In genomic region chr4:59437990-59438854, GRCm38 (mm10) we compare ENCODE assay signal across 8 mouse cellular contexts. TPM values are rescaled to one million over a fixed set of nuclear protein-coding genes. Genes with fewer than 3 reads are reported as not detected.
DNase-seq lines count a peak whose midpoint lies in the region; ATAC-seq and TF ChIP-seq lines count a peak whose summit lies in the region.

TSS of gene Susd1 (minus strand) at chr4:59438633.

- peak within 1 kb of the TSS; percentile 69 for H3K9ac ChIP-seq in forebrain, embryonic 14.5 days (ENCODE audit: low read length)
- H3K9ac ChIP-seq in neural tube, embryonic 15.5 days (replicated peaks), result peak within 1 kb of the TSS; percentile 61

- H3K9me3 ChIP-seq in forebrain, embryonic 14.5 days (replicated peaks; ENCODE audit: control insufficient read depth, low read length), result no peaks in the 10 kb centered on the region
- no peaks in the 10 kb centered on the region for H3K9me3 ChIP-seq in neural tube, embryonic 15.5 days (replicated peaks)

- peaks cover 18% of the 10 kb centered on the region for H3K27me3 ChIP-seq in forebrain, embryonic 14.5 days (replicated peaks; ENCODE audit: control insufficient read depth, insufficient read depth, low read length)
- H3K27me3 ChIP-seq in neural tube, embryonic 15.5 days (replicated peaks), result peaks cover 24% of the 10 kb centered on the region

- H3K4me3 ChIP-seq in forebrain, embryonic 14.5 days (ENCODE audit: low read depth, low read length), result peak within 1 kb of the TSS; percentile 56
- H3K4me3 ChIP-seq in lung, adult 2 months (replicated peaks; ENCODE audit: extremely low read depth, low read depth, low read length), result peak within 1 kb of the TSS; percentile 22
- peak within 1 kb of the TSS; percentile 64 for H3K4me3 ChIP-seq in neural tube, embryonic 15.5 days (replicated peaks)

- no peak for TF ChIP-seq CTCF in lung, adult 2 months (IDR thresholded peaks at IDR 0.05; ENCODE audit: insufficient read depth, low read length)

- intact Hi-C loops in heart, postnatal 25 days (cut with DNase I), result loop anchor here (5.0 kb wide), 1 partner anchor 49 kb away; no protein-coding TSS in a partner anchor

- DNase-seq in B cell, adult 2 months, result peak; percentile 73 to 75
- DNase-seq in adrenal gland, postnatal 25 days, result peak; percentile 71
- DNase-seq in forebrain, embryonic 14.5 days (ENCODE audit: low spot score), result peak; percentile 68
- DNase-seq in heart, postnatal 25 days (ENCODE audit: low spot score), result peak; percentile 20
- peak; percentile 49 to 63 for DNase-seq in layer of hippocampus, adult 18-20 months (ENCODE audit: low spot score in 2 of 2)
- DNase-seq in lung, adult 2 months, result peak; percentile 58
- DNase-seq in testis, postnatal 14 days (ENCODE audit: low spot score), result peak; percentile 46

- WGBS in forebrain, embryonic 14.5 days, result under 1% methylated on average over 75 of the region's 75 CpGs
- 1% methylated on average over 75 of the region's 75 CpGs for WGBS in lung, adult 2 months
- under 1% methylated on average over 57 of the region's 75 CpGs for WGBS in neural tube, embryonic 15.5 days

- TF ChIP-seq POLR2A in lung, adult 2 months (IDR thresholded peaks at IDR 0.05; ENCODE audit: borderline replicate concordance, extremely low read depth, low read depth, low read length), result 0 out of 2 replicates have a peak, but pooled peaks have one; percentile 13

- H3K4me1 ChIP-seq in forebrain, embryonic 14.5 days (ENCODE audit: control insufficient read depth, insufficient read depth, low read length), result no peaks in the 10 kb centered on the region
- no peaks in the 10 kb centered on the region for H3K4me1 ChIP-seq in lung, adult 2 months (ENCODE audit: control insufficient read depth, insufficient read depth, low read length)
- H3K4me1 ChIP-seq in neural tube, embryonic 15.5 days, result peaks cover 12% of the 10 kb centered on the region; the same call in 1 of the 2 replicates

- no peak within 1 kb of the TSS for H3K27ac ChIP-seq in forebrain, embryonic 14.5 days (ENCODE audit: low read depth, low read length)
- H3K27ac ChIP-seq in neural tube, embryonic 15.5 days (replicated peaks), result no peak within 1 kb of the TSS; the same call in 1 of the 2 replicates

- ATAC-seq in forebrain, embryonic 14.5 days, result peak; percentile 91
- peak; percentile 91 for ATAC-seq in neural tube, embryonic 15.5 days (ENCODE audit: low FRiP score)

- H3K4me2 ChIP-seq in forebrain, embryonic 14.5 days (ENCODE audit: low read length), result peak within 1 kb of the TSS; percentile 99
- H3K4me2 ChIP-seq in neural tube, embryonic 15.5 days, result peak within 1 kb of the TSS; percentile 99

- H3K36me3 ChIP-seq in forebrain, embryonic 14.5 days (ENCODE audit: control insufficient read depth, insufficient read depth, low read length), result no peaks in the 10 kb centered on the region
- no peaks in the 10 kb centered on the region for H3K36me3 ChIP-seq in neural tube, embryonic 15.5 days

RNA-seq across cellular contexts. Expression of gene Susd1, which starts in this region (rescaled TPM):
- total RNA-seq in adrenal gland, postnatal 25 days (2021), result 2.8 and 4.0 TPM in 2 replicates
- 0.66 and 0.70 TPM in 2 replicates for polyA plus RNA-seq in forebrain, embryonic 14.5 days (2014; fragmentation: Nextera tagmentation; extraction: Ambion mirVana)
- total RNA-seq in heart, postnatal 25 days (2021), result 1 to 10 TPM in 1 of 2 experiments, under 1 TPM in 1; 0.94 to 1.6 TPM
- total RNA-seq in layer of hippocampus, adult 18-20 months (2021), result 1 to 10 TPM; 7.5 to 8.1 TPM
- polyA plus RNA-seq in lung, adult 2 months (2012; rRNA removed), result 1.9 and 3.1 TPM in 2 replicates
- 2.8 and 5.5 TPM in 2 replicates for polyA plus RNA-seq in neural tube, embryonic 15.5 days (2015; fragmentation: Nextera tagmentation; extraction: Ambion mirVana)

Comparison
In these comparisons a context has a peak if more than half of its experiments do, and no peak if none do; other contexts are left out.
1. Peak in DNase-seq, ATAC-seq, H3K4me3 ChIP-seq, H3K9ac ChIP-seq and H3K4me2 ChIP-seq in forebrain, embryonic 14.5 days; RNA of the gene not detected or under 1 TPM.
2. DNase-seq: peak in every context shown above with its lines; median percentile 74 in B cell, adult 2 months; 71 in adrenal gland, postnatal 25 days; 68 in forebrain, embryonic 14.5 days; 58 in lung, adult 2 months; 56 in layer of hippocampus, adult 18-20 months; 46 in testis, postnatal 14 days; 20 in heart, postnatal 25 days.